Mouse (Mus musculus) CH12.LX (cell line): ENCODE measurements around the gene Gosr1.

Source experiments
- CTCF ChIP-seq, 2 experiments: IDR thresholded peaks in 1 of 2; conservative IDR thresholded peaks in 1 of 2; 2 replicates each; pipeline ENCODE4 v1.5.1; 2011 to 2012; ENCODE audit warnings: low read depth in 2 of 2, low read length in 2 of 2, improper control_type of control experiment in 1 of 2, inconsistent platforms in 1 of 2, mild to moderate bottlenecking in 1 of 2, moderate library complexity in 1 of 2
- MAX ChIP-seq: IDR thresholded peaks from 2 replicates; pipeline ENCODE4 v1.6.1; 2011; ENCODE audit warnings: low read length, improper control_type of control experiment
- POLR2AphosphoS2 ChIP-seq: IDR thresholded peaks from 2 replicates; pipeline ENCODE4 v1.6.1; 2011; ENCODE audit warnings: low read depth, low read length, improper control_type of control experiment
- TBP ChIP-seq: conservative IDR thresholded peaks from 2 replicates; pipeline ENCODE4 v1.6.1; 2011; ENCODE audit warnings: low read depth, low read length, improper control_type of control experiment
- ZNF384 ChIP-seq: IDR thresholded peaks from 2 replicates; pipeline ENCODE4 v1.6.1; 2012; ENCODE audit warnings: low read depth, low read length, improper control_type of control experiment, inconsistent platforms

- TF ChIP-seq CTCF (conservative IDR thresholded peaks at IDR 0.05 in 1 of 2, IDR thresholded peaks at IDR 0.05 in 1 of 2; ENCODE audit: low read depth in 2 of 2, low read length in 2 of 2) (no peak), POLR2AphosphoS2 (no peak), MAX (no peak), ZNF384 (no peak), TBP (no peak)
Measured at GRCm38 (mm10) chr11:76770566-76770965, 7.2 kb upstream of the Gosr1 start.
